Mouse (Mus musculus): Measurements from ENCODE around the gene Cd79a.

DNA sequence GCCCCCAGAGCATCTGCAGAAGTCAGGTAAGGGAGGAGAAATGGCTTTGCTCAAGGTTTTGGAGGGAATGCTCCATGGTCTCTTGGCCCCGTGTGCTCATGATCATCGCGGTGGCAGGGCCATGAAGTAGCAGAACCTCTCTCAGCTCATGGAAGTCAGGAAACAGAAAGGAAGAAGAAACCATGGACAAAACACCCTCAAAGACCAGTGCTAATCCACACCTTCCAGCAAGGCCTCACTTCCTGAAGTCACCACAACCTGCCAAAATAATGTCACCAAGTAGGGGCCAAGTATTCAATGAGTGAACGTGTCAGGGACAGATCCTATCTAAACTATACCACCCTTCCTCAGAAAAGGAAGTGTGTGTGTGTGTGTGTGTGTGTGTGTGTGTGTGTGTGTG lies 34.3 kb upstream of the Cd79a start:
- TF ChIP-seq EP300 (IDR thresholded peaks at IDR 0.05; ENCODE audit: insufficient read depth, low read depth, low read length) (no peak), CTCF (IDR thresholded peaks at IDR 0.05; ENCODE audit: low read depth, low read length) (no peak), POLR2A (IDR thresholded peaks at IDR 0.05; ENCODE audit: insufficient read depth, low read length) (no peak)
